Mouse (Mus musculus): ENCODE measurements around the gene Olfr553. TPM values are rescaled to one million over a fixed set of nuclear protein-coding genes. Genes with fewer than 3 reads are reported as not detected.

The Olfr553 gene
- total and polyA plus RNA-seq, 3 experiments = 0.22 TPM; not detected in 2

GRCm38 (mm10) chr7:102573174-102573830, 44.7 kb downstream of the Olfr553 start:
- H3K4me1 ChIP-seq (ENCODE audit: insufficient read depth, low read depth, low read length) = no peaks in the 10 kb centered on the region
- H3K27me3 ChIP-seq (ENCODE audit: insufficient read depth, low read length) = peaks cover 9% of the 10 kb centered on the region
- no peaks in the 10 kb centered on the region for H3K9me3 ChIP-seq (replicated peaks)
- no peak overlapping the region for H3K4me3 ChIP-seq (ENCODE audit: low read depth, low read length)
- H3K36me3 ChIP-seq (replicated peaks) = no peaks in the 10 kb centered on the region
- TF ChIP-seq GATA2 (IDR thresholded peaks at IDR 0.05; ENCODE audit: borderline replicate concordance, low read depth, low read length) = no peak
- TF ChIP-seq TAL1 (conservative IDR thresholded peaks at IDR 0.05; ENCODE audit: low read depth, low read length) = no peak
- TF ChIP-seq CTCF (IDR thresholded peaks at IDR 0.05; ENCODE audit: low read depth, low read length) = no peak
- DNase-seq (ENCODE audit: low spot score) (no peak), ATAC-seq (ENCODE audit: extremely low read depth, insufficient number of reproducible peaks, low FRiP score, poor library complexity, severe bottlenecking) (no peak)

- ATAC-seq (ENCODE audit: extremely low read depth, insufficient number of reproducible peaks, low FRiP score, poor library complexity, severe bottlenecking) (no peak), DNase-seq (ENCODE audit: low spot score) (no peak)
- no peak within 1 kb of the TSS for H3K4me3 ChIP-seq (ENCODE audit: low read depth, low read length)
- TF ChIP-seq CTCF (IDR thresholded peaks at IDR 0.05; ENCODE audit: low read depth, low read length) = no peak
- TF ChIP-seq TAL1 (conservative IDR thresholded peaks at IDR 0.05; ENCODE audit: low read depth, low read length) = no peak
- no peak for TF ChIP-seq POLR2AphosphoS5 (IDR thresholded peaks at IDR 0.05; ENCODE audit: insufficient replicate concordance, low read depth, low read length)
- TF ChIP-seq GATA2 (IDR thresholded peaks at IDR 0.05; ENCODE audit: borderline replicate concordance, low read depth, low read length) = no peak
- TF ChIP-seq GATA1 (IDR thresholded peaks at IDR 0.05; ENCODE audit: borderline replicate concordance, low read length) = no peak
- H3K9me3 ChIP-seq (replicated peaks) = no peaks in the 10 kb centered on the region
- H3K27me3 ChIP-seq (ENCODE audit: insufficient read depth, low read length) = peaks cover 9% of the 10 kb centered on the region
- H3K4me1 ChIP-seq (ENCODE audit: insufficient read depth, low read depth, low read length) = no peaks in the 10 kb centered on the region
- no peaks in the 10 kb centered on the region for H3K36me3 ChIP-seq (replicated peaks)
Measured at GRCm38 (mm10) chr7:102571142-102571541, 46.9 kb downstream of the Olfr553 start, which contains the start of gene Olfr550. Olfr550 (plus strand) TSS chr7:102571442.

GRCm38 (mm10) chr7:102566219-102566618, 51.8 kb downstream of the Olfr553 start:
- ATAC-seq (ENCODE audit: extremely low read depth, insufficient number of reproducible peaks, low FRiP score, poor library complexity, severe bottlenecking) (no peak), DNase-seq (ENCODE audit: low spot score) (no peak)
- TF ChIP-seq TAL1 (conservative IDR thresholded peaks at IDR 0.05; ENCODE audit: low read depth, low read length) (no peak), GATA2 (IDR thresholded peaks at IDR 0.05; ENCODE audit: borderline replicate concordance, low read depth, low read length) (no peak), CTCF (IDR thresholded peaks at IDR 0.05; ENCODE audit: low read depth, low read length) (no peak), POLR2AphosphoS5 (IDR thresholded peaks at IDR 0.05; ENCODE audit: insufficient replicate concordance, low read depth, low read length) (no peak), GATA1 (IDR thresholded peaks at IDR 0.05; ENCODE audit: borderline replicate concordance, low read length) (no peak)
- Histone ChIP-seq H3K36me3 (replicated peaks) (peaks cover 28% of the 10 kb centered on the region), H3K9me3 (replicated peaks) (no peaks in the 10 kb centered on the region), H3K4me1 (ENCODE audit: insufficient read depth, low read depth, low read length) (peaks cover 18% of the 10 kb centered on the region), H3K27me3 (ENCODE audit: insufficient read depth, low read length) (peaks cover 3% of the 10 kb centered on the region; the same call in 1 of the 2 replicates), H3K4me3 (ENCODE audit: low read depth, low read length) (no peak overlapping the region)

DNA sequence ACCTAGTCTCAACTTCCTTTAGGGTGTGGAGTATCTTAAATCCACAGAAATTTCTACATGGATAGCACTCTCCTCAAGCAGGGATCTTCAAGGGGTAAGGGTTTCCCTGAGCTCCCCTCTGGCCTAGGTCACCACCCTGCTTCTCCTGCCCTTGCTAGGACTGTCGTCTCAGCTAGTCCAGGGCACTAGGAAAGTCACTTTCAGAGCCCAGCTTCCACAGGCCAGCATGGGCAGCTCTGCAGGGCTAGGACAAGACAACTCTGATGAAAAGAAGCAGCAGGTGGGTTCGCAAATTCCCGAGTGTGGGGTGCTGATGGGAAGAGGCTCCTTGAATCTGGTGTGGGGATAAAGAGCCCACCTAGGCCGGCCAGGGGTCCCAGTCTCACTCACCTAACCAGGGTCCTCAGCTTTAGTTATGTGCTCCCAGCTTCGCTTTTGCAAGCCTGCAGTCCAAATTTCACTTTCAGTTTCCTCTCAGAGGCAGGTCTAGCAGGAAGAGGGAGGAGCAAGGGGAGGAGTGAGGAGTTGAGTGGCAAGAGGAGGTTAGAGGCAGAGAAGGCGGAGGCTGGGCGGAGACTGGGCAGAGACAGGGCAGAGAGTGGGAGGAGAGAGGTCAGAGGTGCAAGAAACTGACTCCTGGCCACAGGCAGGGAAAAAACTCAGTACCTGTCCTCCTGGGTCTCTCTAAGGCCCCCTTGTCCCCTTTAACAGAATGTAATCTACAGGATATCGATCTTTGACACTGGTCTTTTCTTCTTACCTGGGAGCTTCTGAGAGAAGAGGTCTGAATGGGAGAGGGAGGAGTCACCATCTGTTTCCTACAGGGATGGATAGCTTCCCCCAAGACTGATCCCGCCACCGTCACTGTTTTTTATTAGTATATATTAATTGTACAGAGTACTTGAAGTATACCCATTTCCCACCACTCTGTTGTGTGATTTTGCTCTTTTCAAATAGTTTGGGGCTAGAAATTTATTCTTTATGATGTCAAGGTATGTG, 52.7 kb downstream of the Olfr553 start, which contains the start of gene Trim21:
Trim21 (minus strand) TSS at position 488 of the 999 bp plus-strand sequence.
- TF ChIP-seq POLR2AphosphoS5 (IDR thresholded peaks at IDR 0.05; ENCODE audit: insufficient replicate concordance, low read depth, low read length) (no peak), TAL1 (conservative IDR thresholded peaks at IDR 0.05; ENCODE audit: low read depth, low read length) (no peak), CTCF (IDR thresholded peaks at IDR 0.05; ENCODE audit: low read depth, low read length) (no peak), GATA2 (IDR thresholded peaks at IDR 0.05; ENCODE audit: borderline replicate concordance, low read depth, low read length) (no peak), GATA1 (IDR thresholded peaks at IDR 0.05; ENCODE audit: borderline replicate concordance, low read length) (no peak)
- DNase-seq (ENCODE audit: low spot score) (peak; percentile 87), ATAC-seq (ENCODE audit: extremely low read depth, insufficient number of reproducible peaks, low FRiP score, poor library complexity, severe bottlenecking) (peak; percentile 100)
- H3K4me1 ChIP-seq (ENCODE audit: insufficient read depth, low read depth, low read length) = peaks cover 18% of the 10 kb centered on the region
- no peaks in the 10 kb centered on the region for H3K9me3 ChIP-seq (replicated peaks)
- peak within 1 kb of the TSS; percentile 76 for H3K4me3 ChIP-seq (ENCODE audit: low read depth, low read length)
- H3K27me3 ChIP-seq (ENCODE audit: insufficient read depth, low read length) = no peaks in the 10 kb centered on the region; the same call in 1 of the 2 replicates
- H3K36me3 ChIP-seq (replicated peaks) = peaks cover 38% of the 10 kb centered on the region

Other genes starting within 250 kb of the Olfr553 start
Only the 20 nearest of the 24 such genes appear.
- not detected in 2 replicates for gene Olfr543, start 136.5 kb downstream of the Olfr553 start, total RNA-seq (2014; fragmentation: Nextera tagmentation)
- gene Olfr543, start 136.5 kb downstream of the Olfr553 start, total RNA-seq (2017) = 0.27 TPM in 1 of 2 replicates, not detected in the other
- gene Olfr543, start 136.5 kb downstream of the Olfr553 start, polyA plus RNA-seq (2012) = not detected in 2 replicates
- gene Olfr544, start 129.9 kb downstream of the Olfr553 start, total RNA-seq (2014; fragmentation: Nextera tagmentation) = not detected in 2 replicates
- 0.12 TPM in 1 of 2 replicates, not detected in the other for gene Olfr544, start 129.9 kb downstream of the Olfr553 start, total RNA-seq (2017)
- not detected in 2 replicates for gene Olfr544, start 129.9 kb downstream of the Olfr553 start, polyA plus RNA-seq (2012)
- not detected in 2 replicates for gene Olfr545, start 118.6 kb downstream of the Olfr553 start, total RNA-seq (2014; fragmentation: Nextera tagmentation)
- gene Olfr545, start 118.6 kb downstream of the Olfr553 start, total RNA-seq (2017) = 0.05 TPM in 1 of 2 replicates, not detected in the other
- gene Olfr545, start 118.6 kb downstream of the Olfr553 start, polyA plus RNA-seq (2012) = not detected in 2 replicates
- not detected in 2 replicates for gene Olfr547, start 83.5 kb downstream of the Olfr553 start, total RNA-seq (2014; fragmentation: Nextera tagmentation)
- not detected in 2 replicates for gene Olfr547, start 83.5 kb downstream of the Olfr553 start, total RNA-seq (2017)
- not detected in 2 replicates for gene Olfr547, start 83.5 kb downstream of the Olfr553 start, polyA plus RNA-seq (2012)
- gene Olfr548-ps1, start 77.3 kb downstream of the Olfr553 start, total RNA-seq (2014; fragmentation: Nextera tagmentation) = not detected in 2 replicates
- gene Olfr548-ps1, start 77.3 kb downstream of the Olfr553 start, total RNA-seq (2017) = under 0.01 and 0.05 TPM in 2 replicates
- gene Olfr548-ps1, start 77.3 kb downstream of the Olfr553 start, polyA plus RNA-seq (2012) = not detected in 2 replicates
- gene Olfr549, start 68.3 kb downstream of the Olfr553 start, total RNA-seq (2014; fragmentation: Nextera tagmentation) = not detected in 2 replicates
- gene Olfr549, start 68.3 kb downstream of the Olfr553 start, total RNA-seq (2017) = 0.05 and 0.23 TPM in 2 replicates
- not detected in 2 replicates for gene Olfr549, start 68.3 kb downstream of the Olfr553 start, polyA plus RNA-seq (2012)
- gene Trim21, start 52.7 kb downstream of the Olfr553 start, total RNA-seq (2014; fragmentation: Nextera tagmentation) = 7.0 and 8.6 TPM in 2 replicates
- gene Trim21, start 52.7 kb downstream of the Olfr553 start, total RNA-seq (2017) = 19.2 and 23.2 TPM in 2 replicates
- gene Trim21, start 52.7 kb downstream of the Olfr553 start, polyA plus RNA-seq (2012) = 3.2 and 5.4 TPM in 2 replicates
- gene Olfr550, start 46.8 kb downstream of the Olfr553 start, total RNA-seq (2014; fragmentation: Nextera tagmentation) = not detected in 2 replicates
- 0.06 and 0.11 TPM in 2 replicates for gene Olfr550, start 46.8 kb downstream of the Olfr553 start, total RNA-seq (2017)
- gene Olfr550, start 46.8 kb downstream of the Olfr553 start, polyA plus RNA-seq (2012) = not detected in 2 replicates
- not detected in 2 replicates for gene Olfr551, start 26.3 kb downstream of the Olfr553 start, total RNA-seq (2014; fragmentation: Nextera tagmentation)
- gene Olfr551, start 26.3 kb downstream of the Olfr553 start, total RNA-seq (2017) = 0.23 and 0.27 TPM in 2 replicates
- gene Olfr551, start 26.3 kb downstream of the Olfr553 start, polyA plus RNA-seq (2012) = not detected in 2 replicates
- gene Olfr552, start 20.4 kb downstream of the Olfr553 start, total RNA-seq (2014; fragmentation: Nextera tagmentation) = not detected in 2 replicates
- gene Olfr552, start 20.4 kb downstream of the Olfr553 start, total RNA-seq (2017) = 0.05 and 0.17 TPM in 2 replicates
- not detected in 2 replicates for gene Olfr552, start 20.4 kb downstream of the Olfr553 start, polyA plus RNA-seq (2012)
- gene Olfr554, start 20.2 kb upstream of the Olfr553 start, total RNA-seq (2014; fragmentation: Nextera tagmentation) = not detected in 2 replicates
- gene Olfr554, start 20.2 kb upstream of the Olfr553 start, total RNA-seq (2017) = 0.06 and 0.16 TPM in 2 replicates
- not detected in 2 replicates for gene Olfr554, start 20.2 kb upstream of the Olfr553 start, polyA plus RNA-seq (2012)
- gene Olfr555, start 40.6 kb upstream of the Olfr553 start, total RNA-seq (2014; fragmentation: Nextera tagmentation) = not detected in 2 replicates
- gene Olfr555, start 40.6 kb upstream of the Olfr553 start, total RNA-seq (2017) = 0.17 and 0.22 TPM in 2 replicates
- gene Olfr555, start 40.6 kb upstream of the Olfr553 start, polyA plus RNA-seq (2012) = not detected in 2 replicates
- gene Olfr556, start 46.7 kb upstream of the Olfr553 start, total RNA-seq (2014; fragmentation: Nextera tagmentation) = not detected in 2 replicates
- 0.23 and 0.27 TPM in 2 replicates for gene Olfr556, start 46.7 kb upstream of the Olfr553 start, total RNA-seq (2017)
- gene Olfr556, start 46.7 kb upstream of the Olfr553 start, polyA plus RNA-seq (2012) = not detected in 2 replicates
- gene Trim68, start 69.1 kb upstream of the Olfr553 start, total RNA-seq (2014; fragmentation: Nextera tagmentation) = 12.9 and 19.6 TPM in 2 replicates
- 9.6 and 9.9 TPM in 2 replicates for gene Trim68, start 69.1 kb upstream of the Olfr553 start, total RNA-seq (2017)
- gene Trim68, start 69.1 kb upstream of the Olfr553 start, polyA plus RNA-seq (2012) = 2.0 and 2.3 TPM in 2 replicates
- not detected in 2 replicates for gene Olfr557, start 77.7 kb upstream of the Olfr553 start, total RNA-seq (2014; fragmentation: Nextera tagmentation)
- 0.06 TPM in 1 of 2 replicates, not detected in the other for gene Olfr557, start 77.7 kb upstream of the Olfr553 start, total RNA-seq (2017)
- not detected in 2 replicates for gene Olfr557, start 77.7 kb upstream of the Olfr553 start, polyA plus RNA-seq (2012)
- gene Olfr558, start 84.0 kb upstream of the Olfr553 start, total RNA-seq (2014; fragmentation: Nextera tagmentation) = not detected in 2 replicates
- 0.11 and 0.17 TPM in 2 replicates for gene Olfr558, start 84.0 kb upstream of the Olfr553 start, total RNA-seq (2017)
- not detected in 2 replicates for gene Olfr558, start 84.0 kb upstream of the Olfr553 start, polyA plus RNA-seq (2012)
- gene Olfr33, start 100.9 kb upstream of the Olfr553 start, total RNA-seq (2014; fragmentation: Nextera tagmentation) = not detected in 2 replicates
- not detected in 2 replicates for gene Olfr33, start 100.9 kb upstream of the Olfr553 start, total RNA-seq (2017)
- gene Olfr33, start 100.9 kb upstream of the Olfr553 start, polyA plus RNA-seq (2012) = not detected in 2 replicates
- gene Olfr559, start 109.3 kb upstream of the Olfr553 start, total RNA-seq (2014; fragmentation: Nextera tagmentation) = not detected in 2 replicates
- not detected in 2 replicates for gene Olfr559, start 109.3 kb upstream of the Olfr553 start, total RNA-seq (2017)
- gene Olfr559, start 109.3 kb upstream of the Olfr553 start, polyA plus RNA-seq (2012) = not detected in 2 replicates
- gene Olfr560, start 141.1 kb upstream of the Olfr553 start, total RNA-seq (2014; fragmentation: Nextera tagmentation) = not detected in 2 replicates
- 0.12 and 0.38 TPM in 2 replicates for gene Olfr560, start 141.1 kb upstream of the Olfr553 start, total RNA-seq (2017)
- gene Olfr560, start 141.1 kb upstream of the Olfr553 start, polyA plus RNA-seq (2012) = not detected in 2 replicates
- not detected in 2 replicates for gene Olfr78, start 141.3 kb upstream of the Olfr553 start, total RNA-seq (2014; fragmentation: Nextera tagmentation)
- gene Olfr78, start 141.3 kb upstream of the Olfr553 start, total RNA-seq (2017) = 0.11 and 0.23 TPM in 2 replicates
- not detected in 2 replicates for gene Olfr78, start 141.3 kb upstream of the Olfr553 start, polyA plus RNA-seq (2012)